Mouse (Mus musculus) inflammation-experienced regulatory T-cells (primary cell): ENCODE measurements around the gene Gpr88. TPM values are rescaled to one million over a fixed set of nuclear protein-coding genes. Genes with fewer than 3 reads are reported as not detected.

Source experiments
- polyA plus RNA-seq, 2 experiments: library from polyadenylated mRNA; unstranded; fragments of 100-300 nt; shearing (Covaris generic); gene quantifications; one replicate each; pipeline ENCODE4 v1.2.1; 2017

Gpr88 gene
- 1 to 10 TPM in 1 of 2 experiments, not detected in 1; 1.0 TPM for polyA plus RNA-seq

DNA sequence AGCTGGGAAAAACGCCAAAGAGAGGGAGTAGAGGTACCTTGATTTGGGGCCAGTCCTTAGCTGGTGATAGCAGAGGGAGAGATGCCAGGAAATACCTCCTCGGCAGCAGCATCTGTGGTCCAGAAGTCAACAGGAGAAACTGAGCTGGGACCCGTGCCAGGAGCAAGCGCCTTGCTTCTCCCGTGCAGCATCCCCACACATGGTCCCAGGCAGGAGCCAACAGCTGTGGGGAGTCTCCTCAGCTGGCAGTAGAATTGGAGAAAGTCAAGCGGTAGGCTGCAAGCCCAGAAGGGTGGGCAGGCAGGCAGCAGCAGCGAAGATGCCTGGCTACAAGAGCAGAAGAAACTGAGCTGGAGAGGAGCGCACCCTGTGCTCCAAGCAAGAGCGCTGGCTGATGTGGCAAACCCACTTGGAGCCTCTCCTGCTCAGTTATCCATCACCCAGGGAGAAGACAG is at the start of gene Gpr88:
TSS of gene Gpr88 (minus strand) at position 427 of the 455 bp plus-strand sequence.

Other genes with a start within 250 kb of the Gpr88 start
- 10 to 100 TPM; 56.1 to 65.4 TPM for gene Slc30a7, start 246.1 kb downstream of the Gpr88 start, polyA plus RNA-seq
- gene Extl2, start 246.0 kb downstream of the Gpr88 start, polyA plus RNA-seq: 1 to 10 TPM; 5.0 to 5.8 TPM
- 10 to 100 TPM in 1 of 2 experiments, 1 to 10 TPM in 1; 2.3 to 21.7 TPM for gene Vcam1, start 123.8 kb downstream of the Gpr88 start, polyA plus RNA-seq
- 10 to 100 TPM; 19.5 to 21.9 TPM for gene Cdc14a, start 170.5 kb upstream of the Gpr88 start, polyA plus RNA-seq